In the genomic region with DNA sequence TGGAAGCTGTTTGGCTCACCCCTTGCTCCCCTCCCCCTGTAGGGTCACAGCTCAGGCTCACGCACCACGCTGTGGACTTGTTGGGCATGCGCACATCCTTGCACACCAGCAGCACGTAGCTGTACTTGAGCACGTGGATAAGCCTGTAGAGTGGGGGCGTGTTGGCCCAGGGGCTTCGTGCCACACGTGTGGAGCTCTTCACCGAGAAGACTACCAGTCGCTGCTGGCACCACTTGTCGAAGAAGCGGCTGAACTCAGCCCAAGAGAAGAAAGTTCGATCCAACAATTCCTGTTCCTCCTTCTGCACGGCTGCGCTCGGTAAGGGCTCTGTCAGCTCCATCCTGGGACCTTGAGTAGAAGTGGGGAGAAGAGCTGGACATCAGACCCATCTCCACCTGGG, we compare ENCODE assay signal across 8 mouse cellular contexts. TPM values are rescaled to one million over a fixed set of nuclear protein-coding genes. Genes with fewer than 3 reads are reported as not detected.
DNase-seq lines count a peak whose midpoint lies in the region; ATAC-seq and TF ChIP-seq lines count a peak whose summit lies in the region.

A gene (plus strand): TSS at position 203 of the 400 bp plus-strand sequence.

- 0 out of 2 replicates have a peak, but pooled peaks cover 4% of the 10 kb centered on the region for H3K4me1 ChIP-seq in embryonic facial prominence, embryonic 15.5 days
- H3K4me1 ChIP-seq in intestine, embryonic 16.5 days (ENCODE audit: control insufficient read depth, insufficient read depth, low read length): peaks cover 3% of the 10 kb centered on the region
- H3K4me1 ChIP-seq in neural tube, embryonic 12.5 days: peaks cover 4% of the 10 kb centered on the region; the same call in 1 of the 2 replicates

- H3K9me3 ChIP-seq in embryonic facial prominence, embryonic 15.5 days (replicated peaks): no peaks in the 10 kb centered on the region
- H3K9me3 ChIP-seq in intestine, embryonic 16.5 days (ENCODE audit: control insufficient read depth, low read length): no peaks in the 10 kb centered on the region
- no peaks in the 10 kb centered on the region for H3K9me3 ChIP-seq in neural tube, embryonic 12.5 days

- WGBS in embryonic facial prominence, embryonic 15.5 days: 98% methylated on average over 16 of the region's 16 CpGs
- WGBS in intestine, embryonic 16.5 days: 97% methylated on average over 16 of the region's 16 CpGs
- WGBS in neural tube, embryonic 12.5 days: 97% methylated on average over 16 of the region's 16 CpGs

- H3K27ac ChIP-seq in left cerebral cortex, adult 2 months: peak within 1 kb of the TSS; percentile 93
- peak within 1 kb of the TSS; percentile 82 for H3K27ac ChIP-seq in embryonic facial prominence, embryonic 15.5 days (replicated peaks)
- peak within 1 kb of the TSS; percentile 86; the same call in 1 of the 2 replicates for H3K27ac ChIP-seq in intestine, embryonic 16.5 days (ENCODE audit: low read length)
- no peak within 1 kb of the TSS for H3K27ac ChIP-seq in neural tube, embryonic 12.5 days

- H3K4me3 ChIP-seq in left cerebral cortex, adult 2 months: peak within 1 kb of the TSS; percentile 78
- peak within 1 kb of the TSS; percentile 62 for H3K4me3 ChIP-seq in embryonic facial prominence, embryonic 15.5 days (replicated peaks)
- peak within 1 kb of the TSS; percentile 74 for H3K4me3 ChIP-seq in intestine, embryonic 16.5 days (ENCODE audit: low read length)
- H3K4me3 ChIP-seq in neural tube, embryonic 12.5 days: peak within 1 kb of the TSS; percentile 60

- ATAC-seq in activated CD4-positive, CD25-positive, alpha-beta regulatory T cell, adult 4 months: no peak
- no peak for ATAC-seq in embryonic facial prominence, embryonic 15.5 days (ENCODE audit: insufficient number of reproducible peaks, low FRiP score, low TSS enrichment, low read depth)
- ATAC-seq in intestine, embryonic 16.5 days: no peak
- ATAC-seq in neural tube, embryonic 12.5 days (ENCODE audit: low FRiP score, low read depth): no peak

- intact Hi-C loops in left cerebral cortex, adult 2 months (cut with DNase I): loop anchor here (5.0 to 10.0 kb wide), 3 partner anchors 220 to 795 kb away; a partner anchor contains a TSS

- H3K4me2 ChIP-seq in embryonic facial prominence, embryonic 15.5 days (replicated peaks): peak within 1 kb of the TSS; percentile 60
- H3K4me2 ChIP-seq in intestine, embryonic 16.5 days (ENCODE audit: low read depth, low read length): peak within 1 kb of the TSS; percentile 72
- peak within 1 kb of the TSS; percentile 65 for H3K4me2 ChIP-seq in neural tube, embryonic 12.5 days (replicated peaks)

- H3K9ac ChIP-seq in embryonic facial prominence, embryonic 15.5 days: peak within 1 kb of the TSS; percentile 73
- H3K9ac ChIP-seq in intestine, embryonic 16.5 days (ENCODE audit: low read depth, low read length): peak within 1 kb of the TSS; percentile 85
- peak within 1 kb of the TSS; percentile 75 for H3K9ac ChIP-seq in neural tube, embryonic 12.5 days

- no peaks in the 10 kb centered on the region for H3K27me3 ChIP-seq in embryonic facial prominence, embryonic 15.5 days
- H3K27me3 ChIP-seq in intestine, embryonic 16.5 days (replicated peaks; ENCODE audit: control insufficient read depth, insufficient read depth, low read length): no peaks in the 10 kb centered on the region
- no peaks in the 10 kb centered on the region for H3K27me3 ChIP-seq in neural tube, embryonic 12.5 days (replicated peaks)

- no peak for TF ChIP-seq CTCF in left cerebral cortex, adult 2 months (IDR thresholded peaks at IDR 0.05)

- no peak for DNase-seq in left cerebral cortex, adult 2 months (ENCODE audit: extremely low spot score in 1 of 2, low spot score in 2 of 2)
- DNase-seq in left cerebral cortex, adult 9 months (ENCODE audit: low spot score in 2 of 2): no peak
- no peak for DNase-seq in left cerebral cortex, adult 11 months (ENCODE audit: low spot score)
- no peak for DNase-seq in right cerebral cortex, postnatal 36 days (ENCODE audit: low spot score in 2 of 2)

- H3K36me3 ChIP-seq in embryonic facial prominence, embryonic 15.5 days: peaks cover 35% of the 10 kb centered on the region
- peaks cover 8% of the 10 kb centered on the region for H3K36me3 ChIP-seq in intestine, embryonic 16.5 days (ENCODE audit: control insufficient read depth, insufficient read depth, low read length)
- H3K36me3 ChIP-seq in neural tube, embryonic 12.5 days: peaks cover 33% of the 10 kb centered on the region

RNA-seq across cellular contexts. Expression of the gene that starts here (rescaled TPM):
- 1 to 10 TPM; 7.7 to 9.9 TPM for total RNA-seq in left cerebral cortex, adult 2 months (2021)
- polyA plus RNA-seq in activated CD4-positive, CD25-positive, alpha-beta regulatory T cell, adult 4 months (2017; shearing (Covaris generic)): 10 to 100 TPM; 39.0 to 50.7 TPM
- 82.4 and 84.8 TPM in 2 replicates for polyA plus RNA-seq in embryonic facial prominence, embryonic 15.5 days (2015; fragmentation: Nextera tagmentation; extraction: Ambion mirVana)
- polyA plus RNA-seq in intestine, embryonic 16.5 days (2015; fragmentation: Nextera tagmentation; extraction: Ambion mirVana): 64.3 and 77.6 TPM in 2 replicates
- polyA plus RNA-seq in neural tube, embryonic 12.5 days (2016; fragmentation: Nextera tagmentation; extraction: Ambion mirVana): 68.9 and 71.2 TPM in 2 replicates
